Mouse (Mus musculus) forebrain, embryonic 16.5 days (tissue): ENCODE data around the gene Use1. TPM values are rescaled to one million over a fixed set of nuclear protein-coding genes. Genes with fewer than 3 reads are reported as not detected.
"Not testable (repeated sequence)": the region's sequence is repeated elsewhere in the genome, so short reads cannot be mapped to it uniquely, and the experiment has no call there.

Experiments used
- ATAC-seq: fragments of 200-750 bp; cut with Nextera tagmentation; 2 replicates; pipeline ENCODE4 v1.8.0; 2017; ENCODE audit warnings: mild to moderate bottlenecking, moderate library complexity
- H3K27ac ChIP-seq: fragments of 300-500 bp; sonication (generic); 2 replicates; pipeline ENCODE4 v1.5.1; 2014; ENCODE audit warnings: low read length, control low read depth
- H3K27me3 ChIP-seq: fragments of 300-500 bp; sonication (generic); replicated peaks from 2 replicates; pipeline ENCODE4 v1.6.1; 2014; ENCODE audit warnings: low read length; ENCODE audit not compliant: control insufficient read depth, insufficient read depth
- H3K36me3 ChIP-seq: fragments of 300-500 bp; sonication (generic); 2 replicates; pipeline ENCODE4 v1.6.1; 2014; ENCODE audit not compliant: control insufficient read depth, insufficient read depth
- H3K4me1 ChIP-seq: fragments of 300-500 bp; sonication (generic); replicated peaks from 2 replicates; pipeline ENCODE4 v1.6.1; 2014; ENCODE audit warnings: low read length; ENCODE audit not compliant: control insufficient read depth, insufficient read depth
- H3K4me2 ChIP-seq: fragments of 300-500 bp; sonication (generic); 2 replicates; pipeline ENCODE4 v1.6.1; 2014; ENCODE audit warnings: mild to moderate bottlenecking, low read length, control low read depth
- H3K4me3 ChIP-seq: fragments of 300-500 bp; sonication (generic); replicated peaks from 2 replicates; pipeline ENCODE4 v1.5.1; 2014; ENCODE audit warnings: mild to moderate bottlenecking, low read length, control low read depth
- H3K9ac ChIP-seq: fragments of 300-500 bp; sonication (generic); replicated peaks from 2 replicates; pipeline ENCODE4 v1.6.1; 2014; ENCODE audit warnings: low read depth, low read length, control low read depth
- H3K9me3 ChIP-seq: fragments of 300-500 bp; sonication (generic); 2 replicates; pipeline ENCODE4 v1.6.1; 2016; ENCODE audit warnings: low read length; ENCODE audit not compliant: control insufficient read depth
- whole genome bisulfite sequencing: fragments of 180-500 bp; shearing (Covaris S2); extraction: QIAGEN DNeasy Blood & Tissue Kit; methylation state at CpG from one replicate; pipeline ENCODE4 v1.1.7; 2014; 5-methylcytosine and 5-hydroxymethylcytosine counted together
- polyA plus RNA-seq: library from polyadenylated mRNA; unstranded; fragments of >200 nt; fragmentation: Nextera tagmentation; extraction: Ambion mirVana; gene quantifications from 2 replicates; pipeline ENCODE4 v1.2.1, GENCODE M21; 2015

Use1 gene
- 100 and 115 TPM in 2 replicates for polyA plus RNA-seq

DNA sequence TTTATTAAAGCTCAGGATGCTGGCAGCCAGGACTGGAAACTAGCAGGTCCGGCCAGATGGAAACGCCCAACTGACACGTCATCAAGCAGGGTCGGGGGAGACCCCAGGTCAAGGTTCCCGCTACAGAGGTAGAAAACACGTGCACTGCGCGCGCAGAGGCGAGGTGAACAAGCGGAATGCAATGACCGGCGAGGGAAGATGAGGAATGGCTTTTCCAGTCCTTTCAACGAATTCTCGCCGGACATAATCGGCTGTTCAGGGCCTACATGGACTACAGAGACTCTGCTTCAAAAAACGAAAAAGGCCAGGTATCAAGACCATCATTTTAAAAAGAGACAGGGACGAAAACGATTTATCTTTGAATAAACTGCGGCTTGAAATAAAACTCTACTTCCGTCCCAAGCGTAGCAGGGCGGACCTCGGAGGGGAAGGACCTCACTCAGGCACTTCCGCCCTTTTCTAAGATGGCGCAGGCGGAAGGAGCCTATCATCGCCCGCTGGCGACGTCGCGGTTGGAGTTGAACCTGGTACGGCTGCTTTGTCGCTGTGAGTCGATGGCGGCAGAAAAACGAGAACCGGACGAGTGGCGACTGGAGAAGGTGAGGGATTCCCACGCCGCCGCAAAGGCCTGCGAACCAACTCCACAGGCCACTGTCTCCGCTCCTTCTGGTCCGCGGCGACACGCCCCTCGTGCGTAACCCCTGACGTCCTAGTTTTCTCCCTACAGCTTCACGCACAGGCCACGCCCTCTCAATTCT lies at the start of gene Use1:
Gene Use1 (plus strand): TSS at position 78 of the 758 bp plus-strand sequence.
- H3K4me1 ChIP-seq = peaks cover 18% of the 10 kb centered on the region
- peak within 1 kb of the TSS; percentile 52 for H3K4me3 ChIP-seq
- peak within 1 kb of the TSS; percentile 57 for H3K9ac ChIP-seq
- H3K27me3 ChIP-seq = no peaks in the 10 kb centered on the region
- peak within 1 kb of the TSS; percentile 80 for H3K27ac ChIP-seq
- peak; percentile 80 for ATAC-seq
- under 1% methylated on average over 56 of the region's 56 CpGs for WGBS
- H3K9me3 ChIP-seq = no peaks in the 10 kb centered on the region
- H3K4me2 ChIP-seq = peak within 1 kb of the TSS; percentile 84
- no peaks in the 10 kb centered on the region for H3K36me3 ChIP-seq

DNA sequence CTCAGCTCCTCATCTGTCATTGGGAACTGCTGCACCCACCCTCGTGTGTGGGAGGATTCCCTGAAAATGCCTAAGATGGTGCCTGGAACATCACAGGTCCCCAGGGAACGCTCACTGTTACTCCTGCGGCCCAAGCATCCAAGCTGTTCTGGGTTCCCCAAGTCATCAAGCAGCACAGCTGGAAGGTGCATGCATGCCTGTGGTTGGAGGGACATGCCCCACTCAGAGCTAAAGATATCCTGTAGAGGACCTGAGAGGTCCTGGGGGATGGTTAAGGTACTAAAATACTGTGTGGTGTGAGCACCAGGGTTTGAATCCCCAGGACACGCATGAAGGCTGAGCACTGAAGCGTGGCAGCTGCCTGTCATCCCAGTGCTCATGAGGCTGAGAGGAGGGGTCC lies 48.0 kb upstream of the Use1 start:
- not testable (repeated sequence) for H3K4me3 ChIP-seq, H3K4me1 ChIP-seq, H3K4me2 ChIP-seq, ATAC-seq, H3K36me3 ChIP-seq, H3K27me3 ChIP-seq, H3K9me3 ChIP-seq, H3K9ac ChIP-seq, H3K27ac ChIP-seq
- 90% methylated on average over 5 of the region's 5 CpGs for WGBS

DNA sequence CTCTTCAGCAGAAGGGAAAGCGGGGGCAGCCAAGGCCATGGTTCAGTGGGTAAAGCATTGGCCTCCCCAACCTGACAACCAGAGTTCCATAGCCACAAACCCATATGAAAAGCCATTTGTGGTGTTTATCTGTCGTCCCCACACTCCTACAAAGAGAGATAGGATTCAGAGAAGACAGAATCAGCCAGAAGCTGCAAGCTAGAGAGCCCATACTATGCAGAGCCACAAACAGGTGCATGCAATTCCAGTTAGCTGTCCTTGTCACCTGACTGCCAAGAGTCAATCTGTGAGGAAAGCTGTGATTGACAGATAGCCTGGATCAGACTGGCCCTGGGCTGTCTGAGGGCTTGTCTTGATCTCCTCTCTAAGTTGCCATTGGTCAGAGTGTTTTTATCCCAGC lies 46.9 kb upstream of the Use1 start:
- not testable (repeated sequence) for H3K4me3 ChIP-seq, H3K9ac ChIP-seq, H3K27me3 ChIP-seq, ATAC-seq, H3K27ac ChIP-seq, H3K4me1 ChIP-seq, H3K9me3 ChIP-seq, H3K4me2 ChIP-seq
- peaks cover 18% of the 10 kb centered on the region for H3K36me3 ChIP-seq
- 95% methylated on average over 2 of the region's 2 CpGs for WGBS

DNA sequence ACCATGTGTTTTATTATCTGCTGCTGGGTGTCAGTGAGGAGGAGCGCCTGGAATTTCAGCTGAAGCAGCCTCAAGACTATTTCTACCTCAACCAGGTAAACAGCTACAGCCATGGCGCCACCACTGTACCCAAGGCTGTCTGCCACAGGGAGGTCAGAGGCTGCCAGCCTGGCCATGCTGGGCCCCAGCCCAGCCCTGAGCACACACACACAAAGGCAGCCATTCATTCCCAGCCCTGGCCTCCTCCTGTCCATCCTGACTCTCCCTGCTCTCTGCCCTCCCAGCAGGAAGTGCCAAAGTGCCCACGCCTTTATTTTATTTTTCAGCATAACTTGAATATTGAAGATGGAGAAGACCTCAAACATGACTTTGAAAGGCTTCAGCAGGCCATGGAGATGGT lies 43.7 kb upstream of the Use1 start:
- Histone ChIP-seq H3K36me3 (peaks cover 25% of the 10 kb centered on the region), H3K9ac (no peak overlapping the region), H3K4me1 (no peaks in the 10 kb centered on the region), H3K4me3 (no peak overlapping the region), H3K27ac (no peak overlapping the region), H3K4me2 (no peak overlapping the region), H3K27me3 (no peaks in the 10 kb centered on the region), H3K9me3 (no peaks in the 10 kb centered on the region)
- no peak for ATAC-seq
- 93% methylated on average over 3 of the region's 3 CpGs for WGBS

DNA sequence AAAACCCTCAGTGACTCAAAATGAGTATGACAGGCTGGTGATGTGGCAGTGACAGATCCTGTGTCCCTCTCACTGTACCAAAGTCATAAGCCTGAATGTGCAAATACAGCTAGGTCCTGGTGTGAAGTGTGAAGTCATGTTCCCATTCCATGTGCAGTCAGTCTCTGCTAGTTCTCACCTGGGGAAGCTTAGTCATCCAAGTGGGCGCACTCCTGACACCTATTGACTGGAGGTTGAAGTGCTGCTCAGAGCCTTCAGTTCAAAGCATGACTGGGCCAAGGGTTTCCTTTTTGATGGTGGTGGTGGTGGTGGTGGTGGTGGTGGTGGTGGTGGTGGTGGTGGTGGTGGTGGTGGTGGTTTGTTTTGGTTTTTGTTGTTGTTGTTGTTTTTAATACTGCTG lies 41.8 kb upstream of the Use1 start:
- Histone ChIP-seq H3K9me3 (no peaks in the 10 kb centered on the region), H3K4me1 (no peaks in the 10 kb centered on the region), H3K9ac (no peak overlapping the region), H3K27ac (no peak overlapping the region), H3K4me3 (no peak overlapping the region), H3K27me3 (no peaks in the 10 kb centered on the region), H3K36me3 (peaks cover 27% of the 10 kb centered on the region), H3K4me2 (no peak overlapping the region)
- no peak for ATAC-seq
- WGBS = 83% methylated on average over 1 of the region's 1 CpGs

DNA sequence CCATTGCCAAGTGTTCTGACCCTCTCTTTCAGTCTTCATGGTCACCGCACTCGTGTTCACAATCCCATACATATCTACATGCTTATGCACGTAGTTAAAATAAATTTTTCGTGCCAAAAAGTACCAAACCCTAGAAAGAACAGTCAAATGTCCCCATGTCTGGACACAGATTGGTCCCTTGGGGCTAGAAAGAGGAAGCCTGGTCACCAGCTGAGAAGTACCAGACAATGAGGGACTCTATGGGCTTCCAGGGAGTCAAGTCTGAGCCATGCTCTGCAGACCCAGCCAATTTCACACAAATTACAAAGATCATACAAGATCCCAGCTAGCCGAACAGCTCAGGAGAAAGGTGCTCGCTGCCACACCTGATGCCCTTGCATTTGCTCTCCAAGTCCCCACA lies 28.8 kb upstream of the Use1 start:
- not testable (repeated sequence) for H3K4me3 ChIP-seq, H3K27ac ChIP-seq, H3K4me2 ChIP-seq, H3K36me3 ChIP-seq, H3K9ac ChIP-seq, H3K4me1 ChIP-seq, H3K9me3 ChIP-seq, ATAC-seq, H3K27me3 ChIP-seq
- WGBS = 92% methylated on average over 6 of the region's 6 CpGs

DNA sequence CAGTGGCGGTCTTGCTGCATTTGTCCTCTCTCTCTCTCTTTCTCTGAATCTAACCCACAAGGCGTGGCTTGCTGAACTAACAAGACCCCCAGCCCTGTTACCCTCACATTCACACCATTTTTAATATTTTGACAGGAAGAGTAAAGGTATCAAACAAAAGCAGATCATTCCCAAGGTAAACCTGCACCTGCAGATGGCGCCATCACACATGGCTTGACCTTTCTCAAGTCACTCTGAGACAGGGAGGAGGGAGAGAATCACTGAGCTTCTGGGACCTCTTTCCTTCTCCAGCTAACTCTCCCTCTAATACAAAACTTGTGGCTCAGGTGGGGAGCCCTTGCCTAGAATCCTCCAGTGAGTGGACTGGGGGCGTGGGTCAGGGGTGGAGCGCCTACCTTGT lies 26.0 kb upstream of the Use1 start:
- no peak for ATAC-seq
- H3K4me1 ChIP-seq = no peaks in the 10 kb centered on the region
- no peak overlapping the region for H3K9ac ChIP-seq
- no peak overlapping the region for H3K4me3 ChIP-seq
- no peak overlapping the region for H3K4me2 ChIP-seq
- peaks cover 11% of the 10 kb centered on the region for H3K36me3 ChIP-seq
- WGBS = 75% methylated on average over 5 of the region's 5 CpGs
- no peaks in the 10 kb centered on the region for H3K9me3 ChIP-seq
- no peak overlapping the region for H3K27ac ChIP-seq
- H3K27me3 ChIP-seq = no peaks in the 10 kb centered on the region

DNA sequence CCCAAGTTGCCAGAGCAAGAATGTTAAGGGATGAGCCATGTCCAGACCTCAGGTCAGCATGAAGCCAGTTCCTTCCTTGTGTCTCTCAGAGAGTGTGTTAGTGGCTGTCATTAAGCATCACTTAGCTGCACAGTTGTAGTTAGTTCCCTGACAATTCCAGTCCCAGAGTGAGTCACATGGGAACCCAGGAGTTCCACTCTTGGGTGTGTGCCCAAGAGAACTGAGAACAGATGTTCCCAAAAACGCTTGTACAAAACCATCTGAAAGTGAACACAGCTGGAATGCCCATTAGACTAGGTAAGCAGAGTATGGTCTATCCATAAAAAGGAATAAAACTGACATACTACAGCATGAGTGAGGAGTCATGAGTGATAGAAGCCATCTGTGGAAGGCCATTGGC lies 20.1 kb upstream of the Use1 start:
- ATAC-seq = no peak
- Histone ChIP-seq H3K27me3 (no peaks in the 10 kb centered on the region), H3K9ac (no peak overlapping the region), H3K9me3 (no peaks in the 10 kb centered on the region), H3K4me1 (no peaks in the 10 kb centered on the region), H3K4me3 (no peak overlapping the region), H3K36me3 (peaks cover 46% of the 10 kb centered on the region), H3K4me2 (no peak overlapping the region), H3K27ac (no peak overlapping the region)
- WGBS = 85% methylated on average over 1 of the region's 1 CpGs

DNA sequence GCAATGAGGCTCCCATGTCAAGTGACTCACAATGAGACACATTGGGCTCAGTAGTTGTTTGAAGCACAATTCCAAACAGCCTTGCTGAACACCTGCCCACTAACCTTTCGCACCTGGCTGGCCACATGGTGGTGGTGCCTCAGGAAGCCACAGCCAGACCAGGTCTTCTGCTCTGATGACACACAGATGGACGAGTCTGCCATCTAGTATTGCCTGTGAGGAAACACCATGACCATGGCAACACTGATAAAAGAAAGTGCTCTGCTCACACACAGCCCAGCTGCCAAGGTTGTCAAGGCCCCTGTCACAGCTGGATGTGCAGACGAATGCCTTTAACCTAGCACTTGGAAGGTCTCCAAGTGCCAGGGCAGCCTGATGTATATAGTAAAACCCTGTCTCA lies 15.5 kb upstream of the Use1 start:
- Histone ChIP-seq H3K4me2 (no peak overlapping the region), H3K9ac (no peak overlapping the region), H3K27me3 (no peaks in the 10 kb centered on the region), H3K9me3 (no peaks in the 10 kb centered on the region), H3K27ac (no peak overlapping the region), H3K4me3 (no peak overlapping the region), H3K36me3 (peaks cover 45% of the 10 kb centered on the region), H3K4me1 (no peaks in the 10 kb centered on the region)
- WGBS = 69% methylated on average over 3 of the region's 3 CpGs
- ATAC-seq = no peak

DNA sequence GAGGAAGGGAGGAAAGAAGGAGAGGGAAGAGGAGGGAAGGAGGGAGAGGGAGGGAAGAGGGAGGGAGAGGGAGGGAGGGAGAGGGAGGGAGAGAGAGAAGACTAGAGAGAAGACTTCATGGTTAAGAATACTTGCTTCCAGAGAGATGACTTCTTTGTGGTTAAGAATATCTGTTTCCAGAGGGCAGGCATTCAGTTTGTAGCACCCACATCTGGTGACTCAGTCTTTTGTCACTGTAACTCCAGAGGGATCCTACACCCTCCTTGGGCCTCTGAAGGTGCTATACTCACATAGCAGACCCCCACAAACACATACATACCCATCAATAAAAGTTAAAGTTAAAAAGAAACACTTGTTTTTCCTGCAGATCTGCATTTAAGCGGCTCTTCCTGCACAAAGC lies 15.1 kb upstream of the Use1 start:
- H3K4me3 ChIP-seq = no peak overlapping the region
- no peak overlapping the region for H3K27ac ChIP-seq
- ATAC-seq = no peak
- no peak overlapping the region for H3K4me2 ChIP-seq
- whole genome bisulfite sequencing = 100% methylated on average over 1 of the region's 1 CpGs
- no peaks in the 10 kb centered on the region for H3K27me3 ChIP-seq
- peaks cover 41% of the 10 kb centered on the region for H3K36me3 ChIP-seq
- no peaks in the 10 kb centered on the region for H3K9me3 ChIP-seq
- H3K4me1 ChIP-seq = no peaks in the 10 kb centered on the region
- no peak overlapping the region for H3K9ac ChIP-seq
